ENCODE assay signal across 12 mouse cellular contexts in the genomic region with DNA sequence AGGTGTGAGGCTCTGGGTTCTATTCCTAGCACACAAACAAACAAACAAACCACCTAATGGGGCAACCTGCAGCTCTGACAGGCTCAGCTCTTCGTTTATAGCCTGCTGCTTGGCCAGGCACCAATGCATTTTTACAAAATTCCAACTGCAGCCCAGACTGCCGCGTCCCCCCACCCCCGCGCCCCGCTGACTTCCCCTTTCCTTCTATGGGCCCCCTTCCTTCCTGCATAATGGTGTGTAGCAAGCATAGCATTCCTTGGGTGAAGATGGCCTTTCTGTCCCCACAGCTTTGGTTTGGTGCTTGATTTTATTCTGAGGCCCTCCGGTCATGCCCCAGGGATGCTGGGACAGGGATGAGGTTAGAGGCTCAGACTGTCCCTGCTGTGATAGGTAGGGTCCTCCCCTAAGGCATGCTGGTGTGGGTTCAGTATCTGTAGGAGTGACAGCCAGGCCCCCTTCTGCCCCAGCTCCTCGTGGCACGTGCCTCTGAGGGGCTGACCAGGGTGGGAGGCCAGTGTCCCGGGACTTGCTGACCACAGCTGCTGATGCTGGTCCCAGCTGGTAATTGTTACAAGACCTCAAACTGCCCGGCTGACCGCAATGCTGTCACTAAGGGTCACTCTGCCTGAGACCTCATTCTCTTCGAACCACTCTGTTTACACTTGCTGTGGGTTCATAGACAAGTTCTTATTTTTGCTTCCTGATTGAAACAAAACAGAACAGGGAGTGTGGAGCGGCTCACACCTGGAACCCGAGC. TPM values are rescaled to one million over a fixed set of nuclear protein-coding genes. Genes with fewer than 3 reads are reported as not detected.
DNase-seq lines count a peak whose midpoint lies in the region; ATAC-seq and TF ChIP-seq lines count a peak whose summit lies in the region.
"Had no signal": no experiment of that assay in that cellular context is flagged by ENCODE, and none has a peak within 500 bp of the region (broad histone marks: within the 10 kb centered on the region; RNA-seq: fewer than 3 reads in every experiment).

No protein-coding gene starts in this region.

- H3K9me3 ChIP-seq in MEL (replicated peaks; ENCODE audit: insufficient read depth, low read length) = no peaks in the 10 kb centered on the region
- H3K9me3 ChIP-seq in embryonic facial prominence, embryonic 10.5 days = no peaks in the 10 kb centered on the region
- H3K9me3 ChIP-seq in kidney, postnatal 0 days (replicated peaks; ENCODE audit: low read length) = no peaks in the 10 kb centered on the region
- 0 out of 2 replicates have a peak, but pooled peaks cover 5% of the 10 kb centered on the region for H3K9me3 ChIP-seq in megakaryocyte, embryonic 14.5 days

- ATAC-seq in kidney, postnatal 0 days (replicated peaks; ENCODE audit: low FRiP score, low read depth) = peak; percentile 33; the same call in 1 of the 2 replicates

- WGBS in embryonic facial prominence, embryonic 10.5 days = 50% methylated on average over 15 of the region's 15 CpGs
- 27% methylated on average over 15 of the region's 15 CpGs for WGBS in kidney, postnatal 0 days

- no peak for TF ChIP-seq CTCF in MEL (IDR thresholded peaks at IDR 0.05 in 2 of 3, conservative IDR thresholded peaks at IDR 0.05 in 1 of 3; ENCODE audit: control insufficient read depth in 1 of 3, insufficient read depth in 1 of 3, low read depth in 2 of 3, low read length in 3 of 3, poor library complexity in 1 of 3, severe bottlenecking in 1 of 3)
- no peak for TF ChIP-seq CTCF in kidney, postnatal 0 days (IDR thresholded peaks at IDR 0.05; ENCODE audit: low read depth)

- DNase-seq in MEL (ENCODE audit: low read depth, low spot score) = peak; percentile 52
- DNase-seq in embryonic facial prominence, embryonic 10.5 days (ENCODE audit: low spot score) = no peak
- DNase-seq in kidney, postnatal 0 days (ENCODE audit: low spot score) = peak; percentile 69
- DNase-seq in adrenal gland, postnatal 4 days (ENCODE audit: low spot score in 2 of 2) = no peak
- no peak for DNase-seq in heart, postnatal 4 days
- no peak for DNase-seq in heart, postnatal 36 days
- DNase-seq: adrenal gland, postnatal 36 days; cerebellum, adult 11-12 months; thymus, postnatal 4 days had no signal

- no peaks in the 10 kb centered on the region; a peak in 2 of 4 replicates for H3K27me3 ChIP-seq in MEL (ENCODE audit: control insufficient read depth in 1 of 2, insufficient read depth in 2 of 2, low read length in 2 of 2)
- H3K27me3 ChIP-seq in embryonic facial prominence, embryonic 10.5 days (replicated peaks; ENCODE audit: low read depth, poor library complexity, severe bottlenecking) = peaks cover 23% of the 10 kb centered on the region
- no peaks in the 10 kb centered on the region for H3K27me3 ChIP-seq in kidney, postnatal 0 days (ENCODE audit: insufficient read depth, low read length)
- H3K27me3 ChIP-seq in megakaryocyte, embryonic 14.5 days (replicated peaks) = peaks cover 87% of the 10 kb centered on the region

- no peaks in the 10 kb centered on the region for H3K79me2 ChIP-seq in MEL (ENCODE audit: control insufficient read depth, insufficient read depth, low read length, poor library complexity)

- H3K4me1 ChIP-seq in MEL (ENCODE audit: control insufficient read depth in 1 of 2, insufficient read depth in 2 of 2, low read length in 2 of 2) = peaks cover 9 to 25% of the 10 kb centered on the region in 2 experiments
- peaks cover 43% of the 10 kb centered on the region for H3K4me1 ChIP-seq in embryonic facial prominence, embryonic 10.5 days
- peaks cover 13% of the 10 kb centered on the region; the same call in 1 of the 2 replicates for H3K4me1 ChIP-seq in kidney, postnatal 0 days (replicated peaks; ENCODE audit: insufficient read depth, low read length)
- H3K4me1 ChIP-seq in megakaryocyte, embryonic 14.5 days = peaks cover 13% of the 10 kb centered on the region

- H3K9ac ChIP-seq in MEL (ENCODE audit: control insufficient read depth, low read depth, low read length, poor library complexity, severe bottlenecking) = no peak overlapping the region; the same call in 1 of the 2 replicates
- no peak overlapping the region for H3K9ac ChIP-seq in kidney, postnatal 0 days (ENCODE audit: low read depth, low read length)

- no peak for TF ChIP-seq POLR2A in MEL (IDR thresholded peaks at IDR 0.05; ENCODE audit: control insufficient read depth in 1 of 2, insufficient read depth in 1 of 2, low read depth in 1 of 2, low read length in 2 of 2, poor library complexity in 1 of 2)

- no peak for TF ChIP-seq EP300 in MEL (IDR thresholded peaks at IDR 0.05; ENCODE audit: low read depth in 1 of 2, low read length in 2 of 2)

- TF ChIP-seq RAD21 in MEL (IDR thresholded peaks at IDR 0.05; ENCODE audit: low read depth, low read length) = no peak

- no peak overlapping the region for H3K27ac ChIP-seq in MEL (ENCODE audit: control insufficient read depth, low read depth, low read length)
- peak overlapping the region; percentile 48 for H3K27ac ChIP-seq in embryonic facial prominence, embryonic 10.5 days (replicated peaks)
- peak overlapping the region; percentile 34; the same call in 1 of the 2 replicates for H3K27ac ChIP-seq in kidney, postnatal 0 days

- H3K4me2 ChIP-seq in kidney, postnatal 0 days (ENCODE audit: low read length) = no peak overlapping the region

- peaks cover 0 to 12% of the 10 kb centered on the region in 2 experiments; a peak in 2 of 4 replicates for H3K36me3 ChIP-seq in MEL (ENCODE audit: control insufficient read depth in 1 of 2, insufficient read depth in 2 of 2, low read length in 2 of 2)
- H3K36me3 ChIP-seq in embryonic facial prominence, embryonic 10.5 days (replicated peaks) = 0 out of 2 replicates have a peak, but pooled peaks cover 4% of the 10 kb centered on the region
- no peaks in the 10 kb centered on the region for H3K36me3 ChIP-seq in kidney, postnatal 0 days (ENCODE audit: insufficient read depth, low read length)
- no peaks in the 10 kb centered on the region for H3K36me3 ChIP-seq in megakaryocyte, embryonic 14.5 days (replicated peaks; ENCODE audit: low read length)

- no peak overlapping the region for H3K4me3 ChIP-seq in MEL (ENCODE audit: control insufficient read depth in 1 of 2, insufficient read depth in 1 of 2, low read depth in 2 of 2, low read length in 2 of 2)
- no peak overlapping the region for H3K4me3 ChIP-seq in embryonic facial prominence, embryonic 10.5 days
- no peak overlapping the region for H3K4me3 ChIP-seq in kidney, postnatal 0 days (replicated peaks; ENCODE audit: low read depth, low read length)
- peak overlapping the region; percentile 48 for H3K4me3 ChIP-seq in megakaryocyte, embryonic 14.5 days (replicated peaks)
- H3K4me3 ChIP-seq: erythroblast, embryonic 14.5 days had no signal

- intact Hi-C loops in heart, postnatal 36 days (cut with DNase I) = no loop called here

TF ChIP-seq in MEL, 35 proteins besides CTCF, POLR2A, EP300 and RAD21:
- TF ChIP-seq HCFC1 (IDR thresholded peaks at IDR 0.05; ENCODE audit: low read depth, low read length) (0 out of 2 replicates have a peak, but pooled peaks have one; percentile 11), NRF1 (IDR thresholded peaks at IDR 0.05; ENCODE audit: insufficient read depth, low read depth, low read length, poor library complexity, severe bottlenecking) (no peak), NELFE (IDR thresholded peaks at IDR 0.05; ENCODE audit: low read depth, low read length) (no peak), BHLHE40 (IDR thresholded peaks at IDR 0.05; ENCODE audit: borderline replicate concordance, low read depth, low read length) (no peak), SIN3A (IDR thresholded peaks at IDR 0.05; ENCODE audit: low read length) (no peak; the same call in 1 of the 2 replicates), USF2 (IDR thresholded peaks at IDR 0.05; ENCODE audit: borderline replicate concordance in 1 of 2, insufficient read depth in 1 of 2, low read depth in 1 of 2, low read length in 2 of 2) (no peak), ZNF384 (IDR thresholded peaks at IDR 0.05; ENCODE audit: low read depth, low read length) (no peak), MAZ (IDR thresholded peaks at IDR 0.05; ENCODE audit: low read depth, low read length) (peak; percentile 44; the same call in 1 of the 2 replicates)

RNA-seq across cellular contexts. Expression of a gene that starts 22.2 kb away (rescaled TPM):
- total RNA-seq in MEL (2012; rRNA removed) = 1.5 and 2.2 TPM in 2 replicates
- 1 to 10 TPM in 1 of 2 experiments, not detected in 1; 1.7 TPM for polyA plus RNA-seq in MEL (2012; ENCODE audit: insufficient read depth in 1 of 2, insufficient read length in 2 of 2, low read depth in 1 of 2, low replicate concordance in 2 of 2, missing spikeins in 1 of 2)
- 6.1 and 6.5 TPM in 2 replicates for polyA plus RNA-seq in embryonic facial prominence, embryonic 10.5 days (2016; fragmentation: Nextera tagmentation; extraction: Ambion mirVana)
- 12.2 and 12.7 TPM in 2 replicates for polyA plus RNA-seq in kidney, postnatal 0 days (2015; fragmentation: Nextera tagmentation; extraction: Ambion mirVana)
- polyA plus RNA-seq in megakaryocyte, embryonic 14.5 days (2012; ENCODE audit: insufficient read depth, low replicate concordance) = 0.83 TPM in 1 of 2 replicates, not detected in the other
- 10 to 100 TPM in 1 of 2 experiments, 1 to 10 TPM in 1; 9.9 to 11.7 TPM for total RNA-seq in adrenal gland, postnatal 4 days (2021)
- 1 to 10 TPM; 3.6 to 4.6 TPM for total RNA-seq in heart, postnatal 4 days (2021)
- 10 to 100 TPM; 22.5 to 29.5 TPM for total RNA-seq in heart, postnatal 36 days (2021)
- total RNA-seq: monocyte, adult 5-6 weeks had no signal
- polyA plus RNA-seq: erythroblast, embryonic 14.5 days had no signal

Comparison
In these comparisons a context has a peak if more than half of its experiments do, and no peak if none do; other contexts are left out.
1. DNase-seq: peak in MEL (single experiment) and kidney, postnatal 0 days (single experiment); none in embryonic facial prominence, embryonic 10.5 days (single experiment), adrenal gland, postnatal 4 days (0 of 2), heart, postnatal 4 days (single experiment) and heart, postnatal 36 days (0 of 2).